Mouse (Mus musculus): ENCODE results near the gene Mmel1. TPM values are rescaled to one million over a fixed set of nuclear protein-coding genes. Genes with fewer than 3 reads are reported as not detected.

The Mmel1 gene
- polyA plus RNA-seq, 1 experiment: not detected

DNA sequence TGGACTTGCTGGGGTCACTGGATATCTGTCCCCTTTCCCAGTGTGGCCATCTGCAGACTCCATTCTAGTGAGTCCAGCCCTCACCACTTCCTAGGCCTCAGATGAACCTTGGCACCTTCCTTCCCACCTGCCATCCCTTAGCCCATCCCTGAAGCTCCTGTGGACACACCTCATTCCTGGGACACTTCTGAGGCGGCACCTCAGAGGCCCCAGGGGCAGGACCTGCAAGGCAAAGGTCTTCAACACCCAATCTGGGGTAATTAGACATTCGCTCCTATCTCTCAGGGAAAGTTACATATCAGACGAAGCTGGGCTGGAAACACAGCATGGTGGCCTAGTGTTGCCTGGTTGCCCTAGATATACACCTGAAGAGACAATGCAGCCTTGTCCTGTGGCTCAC lies 45.3 kb downstream of the Mmel1 start:
- TF ChIP-seq POLR2A (IDR thresholded peaks at IDR 0.05; ENCODE audit: borderline replicate concordance, low read depth, low read length): no peak
- TF ChIP-seq CTCF (IDR thresholded peaks at IDR 0.05; ENCODE audit: low read depth, low read length): no peak
- Histone ChIP-seq H3K27ac (ENCODE audit: insufficient read depth, low read depth, low read length) (no peak overlapping the region), H3K4me3 (ENCODE audit: insufficient read depth, low read length) (no peak overlapping the region), H3K4me1 (ENCODE audit: control insufficient read depth, insufficient read depth, low read length) (peaks cover 32% of the 10 kb centered on the region)

DNA sequence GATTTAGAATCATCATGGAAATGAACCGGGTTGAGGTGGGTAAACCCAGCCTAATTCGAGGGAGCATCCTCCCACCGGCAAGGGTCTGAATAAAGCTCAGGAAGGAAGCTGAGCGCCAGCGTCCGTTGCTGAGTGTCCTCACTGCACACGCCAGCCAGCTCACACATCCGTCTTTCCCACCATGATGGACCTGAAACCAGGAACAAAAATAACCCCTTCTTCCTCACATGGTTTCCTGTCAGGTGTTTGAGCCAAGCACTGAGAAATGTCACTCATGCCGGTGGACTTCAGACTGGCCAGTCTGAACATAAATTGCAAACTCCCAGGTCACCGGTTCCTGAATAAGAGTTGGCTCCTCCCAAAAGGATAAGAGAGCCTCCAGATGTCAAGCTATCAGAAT lies 45.9 kb downstream of the Mmel1 start:
- Histone ChIP-seq H3K4me3 (ENCODE audit: insufficient read depth, low read length) (no peak overlapping the region), H3K4me1 (ENCODE audit: control insufficient read depth, insufficient read depth, low read length) (peaks cover 26% of the 10 kb centered on the region), H3K27ac (ENCODE audit: insufficient read depth, low read depth, low read length) (no peak overlapping the region)
- TF ChIP-seq POLR2A (IDR thresholded peaks at IDR 0.05; ENCODE audit: borderline replicate concordance, low read depth, low read length): no peak
- TF ChIP-seq CTCF (IDR thresholded peaks at IDR 0.05; ENCODE audit: low read depth, low read length): no peak

DNA sequence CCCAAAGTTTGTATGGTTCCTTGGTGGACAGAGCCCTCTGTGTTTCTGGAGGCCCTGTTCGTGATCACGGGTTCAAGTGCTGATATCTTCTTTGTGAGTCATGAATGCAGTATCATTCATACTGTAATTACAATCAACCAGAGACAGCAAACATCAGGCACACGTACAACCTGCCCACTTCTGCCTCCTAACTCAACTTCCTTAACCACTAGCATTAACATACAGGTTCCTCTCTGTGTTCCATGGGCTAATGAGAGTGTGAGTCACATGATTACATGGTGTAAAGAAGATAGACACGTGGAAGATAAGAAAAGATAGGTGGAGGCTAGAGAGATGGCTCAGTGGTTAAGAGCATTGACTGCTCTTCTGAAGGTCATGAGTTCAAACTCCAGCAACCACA lies 47.3 kb downstream of the Mmel1 start:
- TF ChIP-seq POLR2A (IDR thresholded peaks at IDR 0.05; ENCODE audit: borderline replicate concordance, low read depth, low read length) (no peak), CTCF (IDR thresholded peaks at IDR 0.05; ENCODE audit: low read depth, low read length) (no peak)
- no peak overlapping the region for H3K4me3 ChIP-seq (ENCODE audit: insufficient read depth, low read length)
- peaks cover 15% of the 10 kb centered on the region for H3K4me1 ChIP-seq (ENCODE audit: control insufficient read depth, insufficient read depth, low read length)
- H3K27ac ChIP-seq (ENCODE audit: insufficient read depth, low read depth, low read length): no peak overlapping the region

DNA sequence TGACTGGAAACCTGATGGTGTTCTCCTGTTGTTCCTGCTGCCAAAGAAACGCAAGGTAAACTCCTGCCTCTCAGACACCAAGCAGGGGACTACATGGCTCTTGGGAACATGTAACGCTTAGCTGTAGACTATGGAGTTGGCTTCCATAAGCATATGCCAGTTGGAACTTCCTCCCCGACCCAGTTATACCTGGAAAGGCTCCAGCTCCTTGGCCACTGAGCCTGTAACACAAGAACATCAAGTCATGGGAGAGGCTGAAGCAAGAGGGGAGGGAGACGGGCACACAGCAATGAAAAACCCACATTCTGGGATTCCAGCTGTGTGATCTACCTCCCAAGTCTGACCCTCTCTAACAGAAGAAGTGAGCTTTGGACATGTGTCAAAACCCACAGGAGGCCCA lies 52.9 kb downstream of the Mmel1 start:
- H3K4me3 ChIP-seq (ENCODE audit: insufficient read depth, low read length): no peak overlapping the region

DNA sequence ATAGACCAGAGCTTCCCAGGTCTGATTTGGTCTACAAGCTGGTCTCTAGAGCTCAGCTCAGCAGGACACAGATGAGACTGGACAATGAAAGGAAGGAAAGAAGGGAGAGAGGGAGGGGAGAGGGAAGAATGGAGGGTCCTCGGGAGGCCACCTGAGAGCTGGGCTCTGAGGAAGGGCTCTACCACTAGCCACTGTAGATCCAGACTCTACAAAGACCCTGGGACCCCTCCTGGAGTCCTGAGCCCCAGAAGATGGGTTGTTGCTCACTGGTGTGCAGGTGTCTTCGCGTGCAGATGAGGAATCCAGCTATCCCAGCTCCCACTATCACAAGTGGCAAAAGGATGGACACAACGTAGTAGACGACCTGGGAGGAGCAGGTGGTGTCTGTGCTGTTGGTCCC lies 53.5 kb downstream of the Mmel1 start:
- no peak overlapping the region for H3K27ac ChIP-seq (ENCODE audit: insufficient read depth, low read depth, low read length)
- no peak overlapping the region for H3K4me3 ChIP-seq (ENCODE audit: insufficient read depth, low read length)
- H3K4me1 ChIP-seq (ENCODE audit: control insufficient read depth, insufficient read depth, low read length): peaks cover 16% of the 10 kb centered on the region
- TF ChIP-seq POLR2A (IDR thresholded peaks at IDR 0.05; ENCODE audit: borderline replicate concordance, low read depth, low read length) (no peak), CTCF (IDR thresholded peaks at IDR 0.05; ENCODE audit: low read depth, low read length) (no peak)

More for the DNA sequence above, 52.9 kb downstream of the Mmel1 start:
- no peak overlapping the region for H3K27ac ChIP-seq (ENCODE audit: insufficient read depth, low read depth, low read length)
- TF ChIP-seq CTCF (IDR thresholded peaks at IDR 0.05; ENCODE audit: low read depth, low read length): no peak
- TF ChIP-seq POLR2A (IDR thresholded peaks at IDR 0.05; ENCODE audit: borderline replicate concordance, low read depth, low read length): no peak
- H3K4me1 ChIP-seq (ENCODE audit: control insufficient read depth, insufficient read depth, low read length): peaks cover 16% of the 10 kb centered on the region

DNA sequence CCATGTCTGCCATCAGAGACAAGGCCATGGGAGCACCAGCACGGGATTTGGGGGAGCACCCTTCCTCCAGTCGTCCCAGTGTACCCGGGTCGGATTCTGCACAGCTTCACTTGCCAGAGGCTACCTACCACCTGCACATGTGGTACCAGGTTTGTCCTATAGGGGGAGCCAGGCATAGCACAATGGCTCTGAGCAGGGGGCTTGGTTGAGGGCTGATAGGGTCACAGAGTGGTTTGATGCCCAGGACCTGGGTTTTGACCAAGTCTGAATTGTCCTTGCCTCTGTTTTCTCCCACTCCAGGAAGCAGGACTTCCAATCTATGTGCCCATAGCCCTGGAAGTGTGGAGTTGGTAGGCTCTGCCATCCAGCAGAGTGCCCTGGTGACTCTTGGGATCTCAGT lies 56.0 kb downstream of the Mmel1 start:
- no peak overlapping the region for H3K4me3 ChIP-seq (ENCODE audit: insufficient read depth, low read length)
- TF ChIP-seq POLR2A (IDR thresholded peaks at IDR 0.05; ENCODE audit: borderline replicate concordance, low read depth, low read length): no peak
- TF ChIP-seq CTCF (IDR thresholded peaks at IDR 0.05; ENCODE audit: low read depth, low read length): peak; percentile 82
- peaks cover 36% of the 10 kb centered on the region for H3K4me1 ChIP-seq (ENCODE audit: control insufficient read depth, insufficient read depth, low read length)
- H3K27ac ChIP-seq (ENCODE audit: insufficient read depth, low read depth, low read length): no peak overlapping the region

DNA sequence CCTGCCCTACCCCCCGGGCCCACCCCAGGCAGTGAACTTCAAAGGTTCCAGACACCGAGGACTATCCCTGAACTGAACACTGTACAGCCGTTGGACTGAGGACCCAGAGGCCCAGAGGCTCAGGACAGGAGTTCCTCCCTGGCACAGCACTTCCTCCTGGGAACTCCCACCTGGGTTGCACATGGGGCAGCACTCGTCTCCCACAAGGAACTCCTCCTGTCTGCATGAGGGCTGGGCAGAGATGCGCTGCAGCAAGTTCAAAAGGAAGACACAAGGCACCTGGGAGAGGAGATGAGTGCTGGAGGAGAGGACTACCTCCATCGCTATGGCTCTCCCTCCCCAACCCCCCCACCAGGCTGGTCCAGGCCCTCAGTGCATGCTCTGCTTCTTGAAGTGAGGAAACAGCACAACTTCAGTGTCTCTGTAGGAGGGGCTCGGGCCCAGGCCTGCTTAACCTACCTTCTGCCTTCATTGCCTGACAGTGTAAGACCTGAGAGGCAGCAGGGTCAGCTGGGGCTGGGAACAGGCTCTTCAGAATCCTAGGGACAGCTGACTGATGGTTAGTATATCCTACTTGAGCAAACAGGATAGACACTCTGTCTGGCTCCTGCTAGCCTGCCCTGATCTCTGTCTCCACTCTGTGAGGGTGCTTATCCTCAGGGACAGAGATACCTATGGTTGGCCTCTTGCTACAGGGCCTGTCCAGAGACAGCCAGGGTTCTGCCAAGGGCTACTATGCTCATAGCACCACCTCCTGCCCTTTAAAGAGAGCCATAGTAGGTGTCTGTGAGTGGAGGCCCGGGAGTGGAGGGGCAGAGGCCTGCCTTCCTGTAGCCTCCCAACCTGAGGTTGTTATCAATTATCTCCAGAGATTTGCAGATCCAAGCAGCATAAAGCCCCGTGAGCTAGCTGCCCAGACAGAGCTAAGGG lies 57.8 kb downstream of the Mmel1 start:
- no peak for TF ChIP-seq CTCF (IDR thresholded peaks at IDR 0.05; ENCODE audit: low read depth, low read length)
- TF ChIP-seq POLR2A (IDR thresholded peaks at IDR 0.05; ENCODE audit: borderline replicate concordance, low read depth, low read length): no peak
- Histone ChIP-seq H3K4me1 (ENCODE audit: control insufficient read depth, insufficient read depth, low read length) (peaks cover 36% of the 10 kb centered on the region), H3K27ac (ENCODE audit: insufficient read depth, low read depth, low read length) (peak overlapping the region; percentile 99), H3K4me3 (ENCODE audit: insufficient read depth, low read length) (peak overlapping the region; percentile 58)

DNA sequence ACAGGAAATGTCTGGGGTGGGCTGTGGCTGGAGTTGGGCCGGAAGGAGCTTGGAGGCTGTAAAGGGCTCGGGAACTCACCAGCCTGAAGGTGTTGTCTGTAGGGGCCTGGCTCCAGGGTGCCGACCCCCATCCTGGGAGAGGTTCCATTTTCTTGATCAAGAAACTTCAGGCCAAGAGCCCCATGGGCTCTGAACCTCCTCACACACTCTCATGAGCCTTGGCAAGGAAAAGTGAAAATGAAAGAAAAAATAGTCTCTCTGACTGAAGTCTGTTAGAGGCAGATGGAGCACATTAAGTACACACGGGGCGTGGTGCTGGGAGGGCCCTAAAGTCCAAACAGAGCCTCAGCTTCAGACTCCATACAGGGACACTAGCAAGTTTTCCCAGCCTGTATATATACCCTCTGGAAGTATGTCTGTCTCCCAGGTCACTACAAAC lies 58.5 kb downstream of the Mmel1 start:
- TF ChIP-seq POLR2A (IDR thresholded peaks at IDR 0.05; ENCODE audit: borderline replicate concordance, low read depth, low read length) (no peak), CTCF (IDR thresholded peaks at IDR 0.05; ENCODE audit: low read depth, low read length) (no peak)
- Histone ChIP-seq H3K4me3 (ENCODE audit: insufficient read depth, low read length) (peak overlapping the region; percentile 58), H3K27ac (ENCODE audit: insufficient read depth, low read depth, low read length) (peak overlapping the region; percentile 99), H3K4me1 (ENCODE audit: control insufficient read depth, insufficient read depth, low read length) (peaks cover 41% of the 10 kb centered on the region)

DNA sequence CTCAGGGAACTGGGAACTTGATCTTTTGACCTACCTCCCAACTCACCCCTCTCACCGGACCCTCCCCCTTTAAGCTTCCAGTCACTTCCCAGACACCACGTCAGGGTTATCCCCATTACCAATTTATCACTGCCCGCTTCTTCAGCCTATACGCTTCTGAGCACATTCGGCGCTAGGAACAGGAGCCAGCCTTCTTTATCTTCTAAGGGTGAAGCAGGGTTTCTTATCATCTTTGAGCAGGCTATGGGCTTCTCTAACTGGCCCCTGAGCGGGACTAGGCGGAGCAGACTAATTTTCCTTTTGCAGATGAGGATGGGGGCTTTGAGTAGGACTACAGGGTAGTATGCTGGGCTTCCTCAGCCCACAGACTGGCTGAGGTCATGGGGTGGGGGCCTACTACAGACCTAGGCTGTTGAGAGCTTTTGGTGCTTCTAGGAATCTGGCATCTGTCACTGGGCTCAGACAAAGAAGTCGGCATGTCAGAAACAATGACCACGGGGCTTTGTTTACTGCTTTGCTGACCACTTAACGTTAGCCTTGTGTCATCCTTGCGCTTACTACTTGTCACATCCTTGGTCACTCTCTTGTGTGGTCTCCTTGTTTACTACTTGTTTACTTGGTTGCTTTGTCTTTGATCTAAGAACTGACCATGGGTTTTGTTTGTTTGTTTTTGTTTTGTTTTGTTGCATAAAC lies 59.2 kb downstream of the Mmel1 start, which contains the start of gene Tnfrsf14:
TSS of gene Tnfrsf14 (minus strand) at position 169 of the 693 bp plus-strand sequence.
- Histone ChIP-seq H3K4me1 (ENCODE audit: control insufficient read depth, insufficient read depth, low read length) (peaks cover 47% of the 10 kb centered on the region), H3K27ac (ENCODE audit: insufficient read depth, low read depth, low read length) (peak within 1 kb of the TSS; percentile 99), H3K4me3 (ENCODE audit: insufficient read depth, low read length) (peak within 1 kb of the TSS; percentile 58)
- no peak for TF ChIP-seq POLR2A (IDR thresholded peaks at IDR 0.05; ENCODE audit: borderline replicate concordance, low read depth, low read length)
- no peak for TF ChIP-seq CTCF (IDR thresholded peaks at IDR 0.05; ENCODE audit: low read depth, low read length)

All from bone marrow macrophage, adult 2 months (primary cell).